Mouse (Mus musculus) megakaryocyte, embryonic 14.5 days (primary cell): ENCODE measurements around the gene Aldh16a1.

ENCODE experiments used
- FLI1 ChIP-seq: IDR thresholded peaks from 2 replicates; pipeline ENCODE4 v1.6.1; 2012; ENCODE audit warnings: low read length, inconsistent platforms, mixed read lengths
- GATA1 ChIP-seq: IDR thresholded peaks from 3 replicates; pipeline ENCODE4 v1.6.1; 2012; ENCODE audit warnings: mixed read lengths, low read length, inconsistent platforms, borderline replicate concordance

DNA sequence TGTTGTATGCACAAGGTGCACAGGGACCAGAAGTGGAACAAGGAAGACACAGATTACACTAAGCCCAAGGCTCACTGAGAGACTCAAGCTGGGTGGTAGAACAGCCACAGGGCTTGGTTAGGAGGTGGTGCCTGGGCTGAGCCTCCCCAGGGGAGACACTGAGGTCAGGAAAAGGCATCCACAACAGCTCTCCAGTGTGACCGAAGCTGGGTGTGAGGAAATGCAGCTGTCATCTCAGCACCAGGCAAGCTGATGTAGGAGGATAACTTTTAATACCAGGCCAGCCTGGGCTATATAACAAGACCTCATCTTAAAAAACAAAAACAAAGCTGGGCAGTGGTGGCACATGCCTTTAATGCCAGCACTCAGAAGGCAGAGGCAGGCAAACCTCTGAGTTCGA, 36.8 kb upstream of the Aldh16a1 start:
- TF ChIP-seq GATA1: no peak
- no peak for TF ChIP-seq FLI1
